Mouse (Mus musculus) small intestine, adult 2 months (tissue): ENCODE results near the gene Pgp. TPM values are rescaled to one million over a fixed set of nuclear protein-coding genes. Genes with fewer than 3 reads are reported as not detected.

ENCODE experiments used
- H3K27ac ChIP-seq: fragments of 200-500 bp; 2 replicates; pipeline ENCODE4 v1.5.1; 2012; ENCODE audit warnings: low read depth, low read length, control low read depth, inconsistent platforms; ENCODE audit not compliant: insufficient read depth
- H3K27me3 ChIP-seq: fragments of 200-500 bp; 2 replicates; pipeline ENCODE4 v1.6.1; 2012; ENCODE audit warnings: mild to moderate bottlenecking, moderate library complexity, low read length, inconsistent platforms; ENCODE audit not compliant: control insufficient read depth, insufficient read depth
- H3K36me3 ChIP-seq: fragments of 200-500 bp; 2 replicates; pipeline ENCODE4 v1.6.1; 2012; ENCODE audit warnings: mild to moderate bottlenecking, low read length, control low read depth, inconsistent platforms; ENCODE audit not compliant: control insufficient read depth, insufficient read depth
- H3K4me1 ChIP-seq: fragments of 200-500 bp; 2 replicates; pipeline ENCODE4 v1.6.1; 2012; ENCODE audit warnings: low read length, inconsistent platforms, mixed read lengths; ENCODE audit not compliant: control insufficient read depth, insufficient read depth, insufficient read length
- H3K4me3 ChIP-seq: fragments of 200-500 bp; 2 replicates; pipeline ENCODE4 v1.5.1; 2012; ENCODE audit warnings: low read depth, mild to moderate bottlenecking, control low read depth, inconsistent platforms, low read length, moderate library complexity
- CTCF ChIP-seq: fragments of 200-500 bp; IDR thresholded peaks from 2 replicates; pipeline ENCODE4 v1.5.1; 2012; ENCODE audit warnings: low read depth, mild to moderate bottlenecking, control low read depth, inconsistent platforms, low read length, moderate library complexity, mixed read lengths; ENCODE audit not compliant: insufficient replicate concordance, insufficient read length; ENCODE audit errors: extremely low read depth
- POLR2A ChIP-seq: fragments of 200-500 bp; IDR thresholded peaks from 2 replicates; pipeline ENCODE4 v1.6.1; 2012; ENCODE audit warnings: low read depth, mild to moderate bottlenecking, control low read depth, inconsistent platforms, low read length, moderate library complexity
- WGBS: fragments of 180-500 bp; shearing (Covaris S2); methylation state at CpG from one replicate; pipeline ENCODE4 v1.1.7; 2018; 5-methylcytosine and 5-hydroxymethylcytosine counted together
- polyA plus RNA-seq: library from polyadenylated mRNA; depleted of rRNA; stranded (reverse); fragments of >200 nt; gene quantifications from 2 replicates; pipeline ENCODE4 v1.2.3, GENCODE M21; 2012

Gene Pgp
- polyA plus RNA-seq, 1 experiment = 178 TPM

DNA sequence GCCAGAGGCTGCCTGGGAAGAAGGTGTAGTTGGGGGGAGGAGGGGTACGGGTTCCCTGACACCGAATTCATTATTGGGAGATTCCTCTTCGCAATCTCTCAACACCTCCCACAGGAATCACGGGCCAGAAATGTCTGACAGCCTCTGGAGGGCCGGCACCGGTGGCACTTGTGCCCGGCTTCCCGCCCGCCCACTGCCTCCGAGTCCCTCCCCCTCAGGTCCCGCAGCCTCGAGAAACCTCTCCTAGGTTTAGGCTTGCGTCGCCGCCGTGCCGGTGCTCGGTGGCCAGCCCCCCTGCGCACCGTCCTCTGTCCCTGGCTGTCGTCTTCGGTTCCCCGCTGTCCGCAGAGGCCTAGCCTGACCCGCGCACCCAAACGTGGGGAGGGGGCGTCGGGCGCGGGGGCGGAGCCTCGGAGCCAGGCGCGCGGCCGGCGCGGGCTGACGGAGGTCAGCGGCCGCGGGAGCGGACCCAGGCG is 18.0 kb downstream of the Pgp start, which contains the start of gene Caskin1:
TSS of gene Caskin1 (plus strand) at position 416 of the 476 bp plus-strand sequence.
- no peak for TF ChIP-seq POLR2A
- TF ChIP-seq CTCF = no peak
- no peak within 1 kb of the TSS for H3K27ac ChIP-seq
- WGBS = 2% methylated on average over 44 of the region's 45 CpGs
- H3K36me3 ChIP-seq = no peaks in the 10 kb centered on the region
- H3K4me1 ChIP-seq = peaks cover 6% of the 10 kb centered on the region; the same call in 1 of the 2 replicates
- peak within 1 kb of the TSS; percentile 69 for H3K4me3 ChIP-seq
- H3K27me3 ChIP-seq = peaks cover 23% of the 10 kb centered on the region

DNA sequence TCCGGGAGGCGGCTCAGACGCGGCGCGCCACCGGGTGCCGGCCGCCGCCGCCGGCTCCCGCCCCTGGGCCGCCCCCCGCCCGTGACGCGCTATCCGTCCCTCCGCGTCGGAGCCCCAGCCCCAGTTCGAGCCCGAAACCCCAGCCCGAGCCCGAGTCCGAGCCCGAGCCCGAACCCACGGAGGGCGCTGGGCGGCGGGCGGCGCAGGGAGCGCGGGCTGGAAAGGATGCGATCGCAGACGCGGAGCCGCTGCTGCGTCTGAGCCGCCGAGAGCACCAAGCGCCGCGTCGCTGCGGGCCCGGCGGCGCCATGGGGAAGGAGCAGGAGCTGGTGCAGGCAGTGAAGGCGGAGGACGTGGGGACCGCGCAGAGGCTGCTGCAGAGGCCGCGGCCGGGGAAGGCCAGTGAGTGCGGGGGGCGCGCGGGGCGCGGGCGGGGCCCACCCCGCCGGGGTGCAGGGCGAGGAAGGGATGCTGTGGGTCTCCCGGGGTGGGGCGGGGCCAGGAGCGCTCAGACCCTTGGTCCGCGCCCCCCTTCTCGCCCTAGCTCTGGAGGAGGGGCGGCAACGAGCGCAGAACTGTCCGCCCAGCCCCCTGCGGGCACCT is 18.6 kb downstream of the Pgp start:
- peaks cover 23% of the 10 kb centered on the region for H3K27me3 ChIP-seq
- WGBS = under 1% methylated on average over 65 of the region's 81 CpGs
- H3K36me3 ChIP-seq = no peaks in the 10 kb centered on the region
- no peak for TF ChIP-seq POLR2A
- TF ChIP-seq CTCF = no peak
- no peak overlapping the region for H3K27ac ChIP-seq
- H3K4me1 ChIP-seq = peaks cover 6% of the 10 kb centered on the region; the same call in 1 of the 2 replicates
- peak overlapping the region; percentile 69 for H3K4me3 ChIP-seq

DNA sequence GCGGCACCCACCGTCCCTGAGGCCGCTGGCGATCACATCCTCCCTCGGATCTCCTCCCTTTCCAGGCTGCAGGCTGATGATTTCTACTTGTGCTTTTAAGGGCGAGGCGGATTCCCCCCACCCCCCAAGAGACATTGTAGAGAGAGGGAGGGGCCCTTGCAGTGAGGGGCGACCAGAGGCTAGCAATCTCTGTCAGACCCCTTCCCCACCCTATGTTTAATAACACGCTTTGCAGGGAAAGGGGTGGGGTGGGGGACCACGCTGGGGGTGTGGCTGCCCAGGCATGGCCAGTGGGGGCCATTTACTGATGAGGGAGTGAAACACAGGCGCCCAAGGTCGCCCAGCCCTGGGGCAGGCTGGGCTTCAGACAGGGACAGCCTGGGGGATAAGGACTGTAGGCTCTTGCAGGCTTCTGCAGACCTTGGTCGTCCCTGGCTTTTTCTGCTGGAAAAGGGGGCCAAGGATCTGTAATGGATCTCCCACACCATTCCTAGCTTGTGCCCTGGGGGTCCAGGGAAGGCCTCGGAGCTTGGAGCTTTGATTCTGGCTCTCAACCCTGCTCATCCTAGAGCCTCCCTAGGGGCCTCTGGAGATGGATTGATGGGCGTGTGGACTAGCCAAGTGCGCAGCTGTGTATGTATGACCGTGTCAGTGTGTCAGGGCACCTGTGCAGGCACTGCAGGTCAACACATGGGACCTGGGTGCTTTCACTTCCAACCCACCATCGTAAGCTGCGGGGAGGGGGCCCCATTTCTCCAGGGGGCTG is 19.3 kb downstream of the Pgp start:
- whole genome bisulfite sequencing = 36% methylated on average over 19 of the region's 19 CpGs
- H3K27me3 ChIP-seq = peaks cover 23% of the 10 kb centered on the region
- H3K36me3 ChIP-seq = no peaks in the 10 kb centered on the region
- peak overlapping the region; percentile 69 for H3K4me3 ChIP-seq
- H3K4me1 ChIP-seq = peaks cover 6% of the 10 kb centered on the region; the same call in 1 of the 2 replicates
- TF ChIP-seq CTCF (no peak), POLR2A (no peak)
- H3K27ac ChIP-seq = no peak overlapping the region

DNA sequence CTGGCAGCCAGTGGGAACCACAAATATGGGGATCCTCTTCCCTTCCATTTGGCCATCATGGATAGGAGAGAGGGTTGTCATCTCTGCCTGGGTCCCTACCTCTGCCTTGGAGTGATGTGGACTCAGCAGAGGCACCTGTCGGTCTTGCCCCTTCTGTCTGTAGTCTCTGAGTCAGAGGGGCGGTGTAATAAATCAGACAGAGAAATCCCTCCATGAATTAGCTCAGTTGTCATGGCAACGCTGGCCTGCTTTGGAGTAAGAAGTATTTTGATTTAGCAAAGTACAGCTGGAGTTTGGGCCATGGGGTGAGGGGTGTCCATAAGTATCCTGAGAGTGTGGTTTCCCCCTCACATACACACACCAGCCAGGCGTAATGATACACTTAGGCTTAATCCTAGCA is 20.2 kb downstream of the Pgp start:
- Histone ChIP-seq H3K27me3 (peaks cover 23% of the 10 kb centered on the region), H3K36me3 (no peaks in the 10 kb centered on the region), H3K4me1 (peaks cover 6% of the 10 kb centered on the region; the same call in 1 of the 2 replicates), H3K4me3 (no peak overlapping the region), H3K27ac (no peak overlapping the region)
- WGBS = 92% methylated on average over 4 of the region's 4 CpGs
- no peak for TF ChIP-seq POLR2A

DNA sequence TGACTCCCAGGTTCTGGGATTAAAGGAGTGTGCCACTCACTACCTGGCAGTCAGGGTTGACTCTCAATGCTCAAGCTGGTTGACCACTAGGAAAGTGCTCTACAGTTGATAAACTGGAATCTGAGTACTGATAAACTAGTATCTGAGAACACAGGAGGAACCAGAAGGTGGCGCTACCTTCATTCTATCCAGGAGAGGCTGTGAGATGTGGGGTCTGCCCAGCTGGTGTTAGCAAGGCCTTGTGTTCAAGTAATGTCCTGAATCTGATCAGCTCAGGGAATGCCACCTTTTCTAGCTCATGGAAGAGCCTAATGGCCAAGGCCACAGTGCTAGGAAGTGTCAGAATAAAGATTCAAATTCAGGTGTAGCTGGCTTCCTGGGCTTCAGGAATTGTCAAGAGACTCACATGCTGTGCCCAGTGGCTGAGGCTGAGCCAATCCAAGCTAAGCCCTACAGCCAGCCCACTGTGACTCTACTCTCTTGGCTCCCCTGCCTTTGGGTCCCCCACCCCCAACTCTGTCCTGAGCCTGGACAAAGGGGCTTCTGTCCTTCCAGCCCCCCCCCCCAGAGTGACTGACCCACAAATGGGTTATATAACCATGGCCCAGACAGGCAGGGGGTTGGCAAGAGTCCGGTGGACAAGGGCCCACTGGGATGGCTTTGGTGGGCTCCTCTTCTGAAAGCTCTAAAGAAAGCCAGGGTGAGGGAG is 24.6 kb downstream of the Pgp start:
- WGBS = 51% methylated on average over 2 of the region's 2 CpGs
- Histone ChIP-seq H3K4me3 (no peak overlapping the region), H3K27me3 (no peaks in the 10 kb centered on the region; the same call in 1 of the 2 replicates), H3K36me3 (no peaks in the 10 kb centered on the region), H3K27ac (no peak overlapping the region), H3K4me1 (no peaks in the 10 kb centered on the region)
- TF ChIP-seq CTCF = peak; percentile 57; the same call in 1 of the 2 replicates
- no peak for TF ChIP-seq POLR2A

DNA sequence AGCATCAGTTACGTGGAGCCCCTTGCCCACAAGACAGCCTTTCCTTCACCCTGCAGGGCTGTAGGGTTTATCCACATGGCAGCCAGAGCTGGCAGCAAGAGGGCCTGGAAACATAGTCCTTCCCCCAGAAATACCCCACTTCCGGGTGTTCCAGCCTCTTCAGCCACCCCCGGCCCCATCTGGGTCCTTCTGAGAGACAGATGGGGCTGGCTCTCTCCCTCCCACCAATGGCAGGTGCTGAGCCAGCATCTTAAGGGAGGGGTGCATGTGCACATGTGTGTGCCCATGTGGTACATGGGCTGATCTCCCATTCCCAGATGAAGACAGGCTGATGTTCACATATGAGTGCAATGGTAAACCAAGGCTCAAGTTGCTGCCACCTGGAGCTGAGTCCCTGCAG is 25.3 kb downstream of the Pgp start:
- no peak for TF ChIP-seq CTCF
- TF ChIP-seq POLR2A = no peak

DNA sequence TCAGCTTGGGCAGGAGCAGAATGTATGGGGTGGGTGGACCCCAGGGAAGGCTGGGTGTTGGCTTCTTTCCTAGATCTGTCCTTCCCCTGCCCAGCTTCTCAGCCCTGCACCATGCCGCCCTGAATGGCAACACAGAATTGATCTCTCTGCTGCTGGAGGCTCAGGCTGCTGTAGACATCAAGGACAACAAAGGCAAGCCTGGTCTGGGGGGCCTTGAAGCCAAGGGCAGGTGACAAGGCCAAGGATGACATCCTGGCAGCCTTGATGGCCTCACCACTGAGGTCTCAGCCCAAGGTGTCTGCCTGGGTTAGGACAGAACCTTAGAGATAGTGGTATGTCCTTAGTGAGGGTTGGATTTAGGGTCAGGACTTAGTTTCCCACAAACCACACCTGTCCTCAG is 25.8 kb downstream of the Pgp start:
- Histone ChIP-seq H3K27me3 (no peaks in the 10 kb centered on the region), H3K36me3 (no peaks in the 10 kb centered on the region), H3K4me1 (no peaks in the 10 kb centered on the region), H3K27ac (no peak overlapping the region), H3K4me3 (no peak overlapping the region)
- 78% methylated on average over 1 of the region's 1 CpGs for WGBS
- no peak for TF ChIP-seq CTCF
- TF ChIP-seq POLR2A = no peak

More for the DNA sequence above, 25.3 kb downstream of the Pgp start:
- no peak overlapping the region for H3K4me3 ChIP-seq
- H3K4me1 ChIP-seq = no peaks in the 10 kb centered on the region
- WGBS = 75% methylated on average over 3 of the region's 3 CpGs
- H3K27me3 ChIP-seq = no peaks in the 10 kb centered on the region
- H3K36me3 ChIP-seq = no peaks in the 10 kb centered on the region
- H3K27ac ChIP-seq = no peak overlapping the region
